Mouse (Mus musculus) activated CD4-positive, CD25-positive, alpha-beta regulatory T cell, adult 4 months (primary cell): Measurements from ENCODE around the gene Por. TPM values are rescaled to one million over a fixed set of nuclear protein-coding genes. Genes with fewer than 3 reads are reported as not detected.

Source experiments
- ATAC-seq: one replicate; pipeline ENCODE4 v1.8.0; 2017
- polyA plus RNA-seq, 2 experiments: library from polyadenylated mRNA; unstranded; fragments of 100-300 nt; shearing (Covaris generic); gene quantifications; one replicate each; pipeline ENCODE4 v1.2.1; 2017

Por gene
- polyA plus RNA-seq, 2 experiments from 2014 or later = 15.7 to 21.9 TPM

DNA sequence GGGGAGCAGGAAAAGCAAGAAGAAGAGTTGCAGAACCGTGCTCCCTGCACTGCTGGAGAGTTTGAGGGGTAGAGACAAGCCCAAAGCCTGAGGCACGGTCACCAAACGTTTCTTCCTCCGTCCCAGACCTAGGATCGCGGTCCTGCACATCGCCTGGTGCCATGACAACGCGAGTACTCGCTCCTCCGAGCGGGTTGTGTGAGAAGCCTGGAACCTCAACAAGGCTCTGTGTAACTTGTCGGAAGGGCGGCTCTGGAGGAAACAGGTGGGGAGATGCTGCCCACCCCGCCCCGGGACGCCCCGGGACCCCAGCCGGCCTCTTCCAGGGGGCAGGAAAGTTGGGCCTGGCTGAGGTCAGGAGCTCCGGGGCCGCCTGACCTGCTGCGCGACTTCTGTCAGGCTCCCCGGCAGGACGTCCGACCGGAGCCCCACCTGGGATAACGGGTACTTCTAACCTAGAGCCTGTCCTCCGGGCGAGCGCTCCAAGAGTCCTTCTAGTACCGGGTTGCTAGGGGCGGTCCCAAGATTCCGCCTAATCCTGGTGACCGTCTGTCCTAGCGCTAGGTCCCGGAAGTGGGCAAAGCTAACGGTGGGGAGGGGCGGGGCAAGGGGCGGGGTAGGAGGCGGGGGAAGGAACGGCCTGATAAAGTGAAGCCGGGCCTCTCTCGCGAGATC, 108.1 kb downstream of the Por start, which contains the start of gene Styxl1:
Gene Styxl1 (minus strand): TSS at position 590 of the 675 bp plus-strand sequence.
- no peak for ATAC-seq

DNA sequence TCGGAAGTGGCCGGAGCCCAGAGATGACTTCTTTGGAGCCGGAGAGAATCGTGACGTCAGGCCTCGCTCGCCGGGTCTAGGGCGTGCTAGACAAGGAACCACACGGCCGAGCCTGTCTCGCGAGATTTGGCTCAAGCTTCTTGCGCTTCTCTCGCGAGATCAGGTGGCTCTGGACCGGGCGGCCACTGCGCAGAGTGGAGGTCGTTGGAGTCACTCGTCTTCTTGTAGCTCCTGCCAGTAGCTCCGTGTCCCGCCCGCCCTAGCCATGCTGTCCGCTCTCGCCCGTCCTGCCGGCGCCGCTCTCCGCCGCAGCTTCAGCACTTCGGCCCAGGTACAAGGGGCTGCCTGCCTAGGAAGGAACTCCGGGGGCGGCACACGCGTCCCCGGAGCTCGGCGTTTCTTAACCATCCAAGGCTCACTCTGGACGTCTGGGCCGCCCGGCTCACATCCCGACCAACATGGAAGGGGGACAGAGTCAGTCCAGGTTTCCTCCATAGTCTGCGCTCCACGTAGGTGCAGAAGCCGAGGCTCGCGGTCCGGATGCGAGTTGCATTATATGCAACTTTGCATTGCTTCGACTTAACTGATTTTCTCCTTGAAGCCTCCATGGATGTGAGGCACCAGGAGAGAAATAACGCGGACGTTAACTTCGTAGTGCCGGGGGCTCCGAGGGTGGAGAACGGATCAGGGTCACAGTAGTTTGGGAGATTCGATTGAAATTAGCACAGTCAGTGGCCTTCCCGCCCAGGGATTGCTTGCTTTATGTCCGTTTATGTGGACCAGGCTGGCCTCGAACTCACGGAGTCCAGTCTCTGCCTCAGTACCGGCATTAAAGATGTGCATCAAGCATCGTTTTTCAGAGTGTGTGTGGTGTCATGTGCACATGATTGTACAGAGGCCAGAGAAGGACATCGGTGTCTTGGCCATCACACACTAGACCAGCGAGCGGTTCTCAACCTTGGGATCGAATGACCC, 108.9 kb downstream of the Por start, which contains the start of gene Mdh2:
Gene Mdh2 (plus strand): TSS at position 10 of the 975 bp plus-strand sequence.
- peak; percentile 98 for ATAC-seq

DNA sequence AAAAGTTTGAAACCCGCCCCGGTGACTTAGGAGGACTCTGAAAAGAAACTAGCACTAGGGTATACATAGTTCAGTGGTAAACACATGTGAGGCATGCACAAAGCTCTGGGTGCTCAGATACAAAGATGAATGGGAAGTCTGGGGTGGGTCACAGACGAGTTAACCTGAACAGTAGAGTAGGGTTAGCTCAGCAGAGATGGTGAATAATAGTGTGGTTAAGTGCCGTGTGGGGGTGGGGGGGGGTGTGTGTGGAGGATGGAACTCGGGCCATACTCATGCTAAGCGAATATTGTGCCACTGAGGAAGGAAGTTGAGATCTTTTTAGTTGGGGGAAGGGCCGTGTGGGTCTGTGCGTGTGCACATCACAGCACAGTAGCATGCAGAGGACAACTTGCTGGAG, 110.5 kb downstream of the Por start:
- no peak for ATAC-seq

DNA sequence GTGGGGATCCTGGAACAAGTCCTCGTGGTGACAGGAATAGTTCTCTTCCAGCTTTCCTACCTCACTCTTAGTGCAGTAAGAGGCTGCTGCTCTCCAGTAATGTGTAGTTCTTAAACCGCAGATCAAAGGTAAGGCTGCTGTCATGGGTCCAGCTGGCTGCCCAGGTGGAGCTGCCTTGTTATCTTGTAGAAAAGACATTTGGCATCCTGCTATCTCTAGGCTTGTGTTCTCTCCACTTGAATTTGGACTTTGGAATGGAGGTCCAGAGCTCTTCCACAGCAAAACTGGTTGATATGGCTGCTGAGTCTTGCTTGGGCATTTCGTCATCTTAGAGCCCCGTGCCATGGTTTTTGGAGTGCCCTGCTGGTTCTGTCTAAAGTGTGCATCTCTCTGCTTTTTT, 113.1 kb downstream of the Por start:
- ATAC-seq = no peak

Other genes with a start within 250 kb of the Por start
- 1 to 10 TPM; 8.6 to 8.7 TPM for gene Hip1, start 124.9 kb upstream of the Por start, polyA plus RNA-seq
- gene Ccl26, start 106.5 kb upstream of the Por start, polyA plus RNA-seq = not detected
- gene Ccl24, start 97.0 kb upstream of the Por start, polyA plus RNA-seq = not detected
- gene Rhbdd2, start 37.4 kb upstream of the Por start, polyA plus RNA-seq = 10 to 100 TPM; 17.1 to 21.6 TPM
- 10 to 100 TPM; 41.4 to 47.0 TPM for gene Tmem120a, start 74.4 kb downstream of the Por start, polyA plus RNA-seq
- gene Styxl1, start 108.4 kb downstream of the Por start, polyA plus RNA-seq = under 1 TPM in 1 of 2 experiments, not detected in 1; 0.95 TPM
- gene Mdh2, start 108.4 kb downstream of the Por start, polyA plus RNA-seq = 100 to 1,000 TPM; 625 to 710 TPM
- gene Srrm3, start 136.9 kb downstream of the Por start, polyA plus RNA-seq = not detected
- not detected for gene Hspb1, start 217.9 kb downstream of the Por start, polyA plus RNA-seq